Mouse (Mus musculus) cerebellum, adult 2 months (tissue): ENCODE measurements around the gene Zwint.

Experiments
- CTCF ChIP-seq: fragments of 200-500 bp; IDR thresholded peaks from 2 replicates; pipeline ENCODE4 v1.5.1; 2011; ENCODE audit warnings: low read depth, mild to moderate bottlenecking, control low read depth, low read length, moderate library complexity, borderline replicate concordance; ENCODE audit not compliant: insufficient read depth
- POLR2A ChIP-seq: fragments of 200-500 bp; IDR thresholded peaks from 2 replicates; pipeline ENCODE4 v1.6.1; 2011; ENCODE audit warnings: low read length, control low read depth, borderline replicate concordance; ENCODE audit not compliant: insufficient read depth

- TF ChIP-seq CTCF (no peak), POLR2A (no peak)
These were observed 24.4 kb downstream of the Zwint start for GRCm38 (mm10) chr10:72679086-72679485.
